Mouse (Mus musculus): Measurements from ENCODE around the gene Gm21103.
"Not testable (repeated sequence)": the region's sequence is repeated elsewhere in the genome, so short reads cannot be mapped to it uniquely, and the experiment has no call there.

Gene Gm21103

GRCm38 (mm10) chr14:6304743-6305142 lies at the start of gene Gm21103:
TSS of gene Gm21103 (minus strand) at chr14:6304843.
- DNase-seq, result not testable (repeated sequence)

GRCm38 (mm10) chr14:6343578-6343977 lies 38.9 kb upstream of the Gm21103 start, which contains the start of gene Gm3618:
TSS of gene Gm3618 (minus strand) at chr14:6343678.
- not testable (repeated sequence) for DNase-seq

GRCm38 (mm10) chr14:6286931-6287715 lies 17.5 kb downstream of the Gm21103 start, which contains the start of gene Gm3411:
TSS of gene Gm3411 (minus strand) at chr14:6287250.
- DNase-seq, result peak; percentile 5 to 6
